Mouse (Mus musculus): ENCODE results near the gene Ostm1. TPM values are rescaled to one million over a fixed set of nuclear protein-coding genes. Genes with fewer than 3 reads are reported as not detected.

Ostm1 gene
- polyA plus RNA-seq, 1 experiment, result 13.9 TPM

DNA sequence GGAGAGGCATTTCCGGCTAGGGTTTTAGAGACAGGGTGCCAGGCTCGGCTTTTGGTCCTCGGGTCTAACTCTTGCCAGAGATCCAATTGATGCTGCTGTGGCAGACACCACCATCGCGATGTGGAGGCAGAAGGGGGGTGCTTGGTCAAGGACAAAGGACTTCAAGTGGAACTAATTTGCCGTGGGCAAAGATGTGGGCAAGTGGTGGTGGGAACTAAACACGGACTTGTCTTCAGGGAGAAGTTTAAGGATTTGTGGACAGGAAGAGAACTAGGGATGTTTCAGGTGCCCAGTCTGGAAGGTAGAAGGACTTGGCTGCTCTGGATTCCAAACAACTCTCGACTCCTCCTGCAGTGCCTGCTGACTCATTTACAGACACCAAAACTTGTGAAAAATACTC is 1.5 kb downstream of the Ostm1 start:
- Histone ChIP-seq H3K4me2 (ENCODE audit: low read depth) (no peak overlapping the region), H3K79me2 (ENCODE audit: control insufficient read depth, insufficient read depth) (no peaks in the 10 kb centered on the region), H3K36me3 (ENCODE audit: control insufficient read depth, insufficient read depth) (no peaks in the 10 kb centered on the region), H3K4me3 (no peak overlapping the region), H3ac (ENCODE audit: control insufficient read depth, insufficient read length) (no peak overlapping the region), H3K27me3 (ENCODE audit: control insufficient read depth, insufficient read depth, insufficient read length) (peaks cover 97% of the 10 kb centered on the region)
- TF ChIP-seq TCF3 (IDR thresholded peaks at IDR 0.05; ENCODE audit: insufficient read length, low read depth) (no peak), MYOG (IDR thresholded peaks at IDR 0.05; ENCODE audit: control insufficient read depth in 1 of 3, insufficient read depth in 1 of 3, insufficient read length in 2 of 3, low read depth in 2 of 3) (no peak), POLR2A (IDR thresholded peaks at IDR 0.05; ENCODE audit: insufficient read length, low read depth) (no peak), USF1 (IDR thresholded peaks at IDR 0.05; ENCODE audit: low read depth) (no peak), MYOD1 (IDR thresholded peaks at IDR 0.05; ENCODE audit: control insufficient read depth in 1 of 3, insufficient read length in 2 of 3, low read depth in 2 of 3) (no peak), MAX (IDR thresholded peaks at IDR 0.05; ENCODE audit: low read depth) (no peak), E2F4 (IDR thresholded peaks at IDR 0.05; ENCODE audit: insufficient read depth) (no peak), POLR2AphosphoS2 (IDR thresholded peaks at IDR 0.05; ENCODE audit: insufficient read length, low read depth) (no peak), TCF12 (IDR thresholded peaks at IDR 0.05; ENCODE audit: insufficient read depth, poor library complexity, severe bottlenecking) (no peak), SRF (IDR thresholded peaks at IDR 0.05; ENCODE audit: control insufficient read depth, insufficient read length, low read depth) (no peak)

DNA sequence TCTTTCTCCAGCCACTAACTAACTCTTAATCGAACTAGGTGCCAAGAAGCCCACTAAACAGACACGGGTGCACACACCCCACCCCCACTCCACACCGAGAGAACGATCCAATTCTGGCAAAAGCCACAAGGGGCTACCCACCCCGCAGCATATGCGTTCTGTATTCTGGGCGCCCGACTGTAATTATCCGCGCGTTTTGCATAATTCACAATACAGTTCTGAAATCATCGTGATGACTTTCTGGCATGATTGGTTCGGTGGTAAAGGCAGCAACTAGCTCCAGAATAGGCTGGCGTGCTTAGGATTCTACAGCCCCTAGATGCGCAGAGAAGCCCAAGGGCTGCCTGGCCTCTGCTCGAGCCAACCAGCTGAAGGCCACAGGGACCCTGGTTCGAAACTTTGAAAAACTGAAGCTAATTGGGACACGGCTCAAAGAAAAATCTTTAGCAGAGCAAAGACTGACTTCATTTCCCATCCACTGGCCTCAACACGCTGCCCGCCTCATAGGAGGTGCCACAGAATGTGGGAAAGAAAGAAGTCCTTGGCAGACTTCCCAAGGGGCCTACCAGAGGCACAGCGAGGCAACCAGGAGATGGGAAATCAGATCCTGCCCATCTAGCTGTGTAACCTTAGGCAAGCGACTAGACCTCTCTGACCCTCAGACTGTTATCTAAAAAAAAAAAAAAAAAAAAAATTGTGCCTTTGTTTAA is 2.1 kb downstream of the Ostm1 start:
- no peak overlapping the region for H3K4me2 ChIP-seq (ENCODE audit: low read depth)
- no peak overlapping the region for H3K4me3 ChIP-seq
- TF ChIP-seq TCF3 (IDR thresholded peaks at IDR 0.05; ENCODE audit: insufficient read length, low read depth) (no peak), CEBPB (IDR thresholded peaks at IDR 0.05; ENCODE audit: insufficient read depth, poor library complexity, severe bottlenecking) (no peak), MYOG (IDR thresholded peaks at IDR 0.05; ENCODE audit: control insufficient read depth in 1 of 3, insufficient read depth in 1 of 3, insufficient read length in 2 of 3, low read depth in 2 of 3) (no peak), SRF (IDR thresholded peaks at IDR 0.05; ENCODE audit: control insufficient read depth, insufficient read length, low read depth) (no peak), E2F4 (IDR thresholded peaks at IDR 0.05; ENCODE audit: insufficient read depth) (no peak), MYOD1 (IDR thresholded peaks at IDR 0.05; ENCODE audit: control insufficient read depth in 1 of 3, insufficient read length in 2 of 3, low read depth in 2 of 3) (no peak), REST (IDR thresholded peaks at IDR 0.05; ENCODE audit: insufficient read depth, insufficient read length) (no peak), USF1 (IDR thresholded peaks at IDR 0.05; ENCODE audit: low read depth) (no peak), POLR2AphosphoS2 (IDR thresholded peaks at IDR 0.05; ENCODE audit: insufficient read length, low read depth) (no peak), TCF12 (IDR thresholded peaks at IDR 0.05; ENCODE audit: insufficient read depth, poor library complexity, severe bottlenecking) (no peak), MAX (IDR thresholded peaks at IDR 0.05; ENCODE audit: low read depth) (no peak), POLR2A (IDR thresholded peaks at IDR 0.05; ENCODE audit: insufficient read length, low read depth) (no peak)
- H3ac ChIP-seq (ENCODE audit: control insufficient read depth, insufficient read length), result no peak overlapping the region
- no peaks in the 10 kb centered on the region for H3K79me2 ChIP-seq (ENCODE audit: control insufficient read depth, insufficient read depth)
- no peaks in the 10 kb centered on the region for H3K36me3 ChIP-seq (ENCODE audit: control insufficient read depth, insufficient read depth)
- peaks cover 97% of the 10 kb centered on the region for H3K27me3 ChIP-seq (ENCODE audit: control insufficient read depth, insufficient read depth, insufficient read length)

DNA sequence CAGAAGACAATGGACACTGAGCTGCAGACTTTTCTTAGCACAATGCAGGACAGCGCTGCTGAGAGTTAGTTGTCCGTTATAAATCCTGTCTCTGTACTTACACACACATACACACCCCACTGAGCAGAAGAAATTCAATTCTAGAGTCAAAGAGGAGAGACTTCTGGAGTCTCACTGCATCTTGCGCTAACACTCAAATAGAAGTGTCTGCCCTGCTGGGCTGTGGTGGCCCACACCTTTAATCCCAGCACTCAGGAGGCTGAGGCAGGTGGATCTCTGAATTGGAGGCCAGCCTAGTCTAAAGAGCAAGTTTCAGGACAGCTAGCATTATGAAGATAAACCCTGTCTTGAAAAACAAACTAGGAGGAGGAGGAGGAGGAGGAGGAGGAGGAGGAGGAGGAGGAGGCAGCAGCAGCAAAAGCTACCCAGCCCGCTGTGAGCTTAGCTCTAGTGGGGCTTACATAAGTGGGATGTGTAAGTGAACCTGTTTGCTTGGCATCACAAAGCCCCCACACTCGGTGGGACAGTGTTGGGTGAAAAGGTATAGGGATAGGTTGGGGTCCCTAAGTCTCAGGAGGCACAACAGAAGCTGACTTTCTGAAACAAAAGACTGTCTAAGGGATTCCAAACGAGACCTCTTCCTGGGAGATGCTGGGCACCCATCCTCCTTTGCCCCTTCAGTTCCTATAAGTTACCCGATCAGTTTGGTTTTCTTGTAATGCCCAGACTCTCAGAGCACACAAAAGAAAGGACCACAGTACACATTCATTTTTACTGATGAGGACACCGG is 4.5 kb downstream of the Ostm1 start:
- Histone ChIP-seq H3K79me2 (ENCODE audit: control insufficient read depth, insufficient read depth) (no peaks in the 10 kb centered on the region), H3K4me2 (ENCODE audit: low read depth) (no peak overlapping the region), H3K4me3 (no peak overlapping the region), H3ac (ENCODE audit: control insufficient read depth, insufficient read length) (no peak overlapping the region), H3K27me3 (ENCODE audit: control insufficient read depth, insufficient read depth, insufficient read length) (peaks cover 97% of the 10 kb centered on the region), H3K36me3 (ENCODE audit: control insufficient read depth, insufficient read depth) (no peaks in the 10 kb centered on the region)
- TF ChIP-seq CEBPB (IDR thresholded peaks at IDR 0.05; ENCODE audit: insufficient read depth, poor library complexity, severe bottlenecking), result no peak
- no peak for TF ChIP-seq TCF12 (IDR thresholded peaks at IDR 0.05; ENCODE audit: insufficient read depth, poor library complexity, severe bottlenecking)
- no peak for TF ChIP-seq MYOG (IDR thresholded peaks at IDR 0.05; ENCODE audit: control insufficient read depth in 1 of 3, insufficient read depth in 1 of 3, insufficient read length in 2 of 3, low read depth in 2 of 3)
- no peak for TF ChIP-seq SRF (IDR thresholded peaks at IDR 0.05; ENCODE audit: control insufficient read depth, insufficient read length, low read depth)
- no peak for TF ChIP-seq MAX (IDR thresholded peaks at IDR 0.05; ENCODE audit: low read depth)
- no peak for TF ChIP-seq E2F4 (IDR thresholded peaks at IDR 0.05; ENCODE audit: insufficient read depth)
- no peak for TF ChIP-seq POLR2A (IDR thresholded peaks at IDR 0.05; ENCODE audit: insufficient read length, low read depth)
- TF ChIP-seq MYOD1 (IDR thresholded peaks at IDR 0.05; ENCODE audit: control insufficient read depth in 1 of 3, insufficient read length in 2 of 3, low read depth in 2 of 3), result no peak
- TF ChIP-seq USF1 (IDR thresholded peaks at IDR 0.05; ENCODE audit: low read depth), result no peak
- TF ChIP-seq REST (IDR thresholded peaks at IDR 0.05; ENCODE audit: insufficient read depth, insufficient read length), result no peak
- no peak for TF ChIP-seq TCF3 (IDR thresholded peaks at IDR 0.05; ENCODE audit: insufficient read length, low read depth)
- no peak for TF ChIP-seq POLR2AphosphoS2 (IDR thresholded peaks at IDR 0.05; ENCODE audit: insufficient read length, low read depth)

- TF ChIP-seq MAX (IDR thresholded peaks at IDR 0.05; ENCODE audit: low read depth) (no peak), USF1 (IDR thresholded peaks at IDR 0.05; ENCODE audit: low read depth) (no peak), MYOG (IDR thresholded peaks at IDR 0.05; ENCODE audit: control insufficient read depth in 1 of 3, insufficient read depth in 1 of 3, insufficient read length in 2 of 3, low read depth in 2 of 3) (no peak), TCF12 (IDR thresholded peaks at IDR 0.05; ENCODE audit: insufficient read depth, poor library complexity, severe bottlenecking) (no peak), SRF (IDR thresholded peaks at IDR 0.05; ENCODE audit: control insufficient read depth, insufficient read length, low read depth) (no peak), POLR2AphosphoS2 (IDR thresholded peaks at IDR 0.05; ENCODE audit: insufficient read length, low read depth) (no peak), POLR2A (IDR thresholded peaks at IDR 0.05; ENCODE audit: insufficient read length, low read depth) (no peak), TCF3 (IDR thresholded peaks at IDR 0.05; ENCODE audit: insufficient read length, low read depth) (no peak), REST (IDR thresholded peaks at IDR 0.05; ENCODE audit: insufficient read depth, insufficient read length) (no peak), E2F4 (IDR thresholded peaks at IDR 0.05; ENCODE audit: insufficient read depth) (no peak), CEBPB (IDR thresholded peaks at IDR 0.05; ENCODE audit: insufficient read depth, poor library complexity, severe bottlenecking) (no peak), MYOD1 (IDR thresholded peaks at IDR 0.05; ENCODE audit: control insufficient read depth in 1 of 3, insufficient read length in 2 of 3, low read depth in 2 of 3) (no peak)
- Histone ChIP-seq H3ac (ENCODE audit: control insufficient read depth, insufficient read length) (no peak overlapping the region), H3K36me3 (ENCODE audit: control insufficient read depth, insufficient read depth) (no peaks in the 10 kb centered on the region), H3K4me2 (ENCODE audit: low read depth) (no peak overlapping the region), H3K27me3 (ENCODE audit: control insufficient read depth, insufficient read depth, insufficient read length) (peaks cover 89% of the 10 kb centered on the region), H3K4me3 (no peak overlapping the region), H3K79me2 (ENCODE audit: control insufficient read depth, insufficient read depth) (no peaks in the 10 kb centered on the region)
Observed at GRCm38 (mm10) chr10:42589505-42589904, 5.9 kb downstream of the Ostm1 start.

Measured in myocyte (in vitro differentiated cells).